Mouse (Mus musculus): ENCODE data around the gene Tmem266. TPM values are rescaled to one million over a fixed set of nuclear protein-coding genes. Genes with fewer than 3 reads are reported as not detected.

Gene Tmem266
- polyA plus RNA-seq, 1 experiment = 1.1 TPM

DNA sequence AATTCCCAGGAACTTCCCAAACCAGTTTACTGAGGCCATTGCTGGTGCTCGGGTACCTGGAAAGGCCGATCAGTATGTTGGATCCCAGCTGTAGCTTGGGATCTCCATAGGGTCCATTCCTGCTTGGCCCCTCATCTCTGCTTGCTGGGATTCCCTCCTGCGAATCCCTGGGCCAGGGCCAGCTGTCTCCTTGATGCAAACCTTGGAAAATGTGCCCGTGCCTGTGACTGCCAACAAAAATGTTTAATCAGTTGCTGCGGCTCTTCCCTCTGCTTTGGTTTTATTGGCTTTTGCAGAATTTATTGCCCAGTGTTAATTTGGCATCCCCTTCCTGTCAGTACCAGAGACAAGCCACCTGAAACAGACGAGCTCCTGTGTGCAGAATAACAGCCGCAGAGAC lies 75.6 kb downstream of the Tmem266 start:
- DNase-seq (ENCODE audit: low read depth) = no peak

DNA sequence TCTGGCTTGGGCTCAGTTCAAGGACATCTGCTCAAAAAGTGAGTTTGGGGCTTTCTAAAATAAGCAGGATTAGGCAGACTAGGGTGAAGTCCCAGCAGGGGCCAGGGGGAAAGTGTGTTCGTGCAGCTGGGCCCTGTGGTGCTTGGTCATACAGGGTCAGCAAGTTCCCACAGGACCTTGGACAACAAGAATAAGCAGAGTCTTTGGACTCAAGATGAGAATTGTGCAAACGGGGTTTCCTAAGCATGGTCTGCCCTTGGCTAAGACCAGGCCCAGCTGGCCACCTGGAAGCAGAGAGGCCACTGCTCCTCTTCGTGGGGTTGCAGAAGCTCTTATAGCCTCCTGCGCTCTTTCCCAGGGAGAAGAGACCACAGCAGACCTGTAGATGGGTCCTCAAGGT lies 77.5 kb downstream of the Tmem266 start:
- no peak for DNase-seq (ENCODE audit: low read depth)

DNA sequence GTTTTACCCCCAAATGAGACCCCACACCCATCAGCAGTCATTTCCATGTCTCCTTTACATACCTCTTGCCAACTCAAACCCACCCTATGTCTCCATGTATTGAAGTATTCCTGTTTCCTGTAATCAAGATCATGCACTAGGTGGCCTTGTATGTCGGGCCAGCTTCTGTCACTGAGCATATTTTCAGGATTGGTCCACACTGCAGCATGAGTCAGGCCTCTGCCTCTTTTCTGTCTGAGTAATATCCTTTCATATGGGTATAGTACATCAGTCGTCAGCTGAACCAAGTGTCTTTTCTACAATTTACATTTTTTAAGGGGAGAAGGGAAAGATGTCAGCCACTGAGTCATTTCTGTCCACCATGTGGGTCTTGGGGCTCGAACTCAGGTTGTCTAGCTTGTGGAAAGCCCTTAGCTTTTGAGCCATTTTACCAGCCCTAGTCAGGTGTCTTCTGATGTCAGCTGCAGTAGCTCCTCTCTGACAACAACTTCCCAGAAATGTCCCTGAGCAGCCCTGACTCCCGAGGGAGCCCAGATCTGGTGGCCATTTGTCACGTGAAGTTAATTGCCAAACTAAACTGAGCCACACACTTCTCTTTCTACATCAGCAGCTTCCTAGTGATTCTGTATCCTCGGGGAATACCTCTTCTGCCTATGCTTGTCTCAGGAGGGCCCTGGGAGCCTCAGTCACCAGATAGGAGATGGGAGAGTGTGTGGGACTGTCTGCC lies 78.4 kb downstream of the Tmem266 start:
- DNase-seq (ENCODE audit: low read depth) = no peak

DNA sequence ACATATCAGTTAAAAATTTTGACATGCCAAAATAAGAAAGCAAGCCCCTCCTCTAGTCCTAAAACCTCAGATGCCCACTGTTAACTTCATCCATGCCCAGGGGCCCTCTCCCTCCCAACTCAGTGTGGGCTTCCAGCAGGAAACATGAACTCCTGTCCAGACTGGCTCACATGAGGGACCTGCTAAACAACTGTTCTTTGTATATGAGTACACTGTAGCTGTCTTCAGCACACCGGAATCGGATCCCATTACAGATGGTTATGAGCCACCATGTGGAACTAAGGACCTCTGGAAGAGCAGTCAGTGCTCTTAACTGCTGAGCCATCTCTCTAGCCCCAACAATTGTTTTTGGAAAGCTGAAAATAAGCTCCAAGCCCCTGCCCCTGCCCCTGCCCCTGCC lies 80.1 kb downstream of the Tmem266 start:
- DNase-seq (ENCODE audit: low read depth) = no peak

DNA sequence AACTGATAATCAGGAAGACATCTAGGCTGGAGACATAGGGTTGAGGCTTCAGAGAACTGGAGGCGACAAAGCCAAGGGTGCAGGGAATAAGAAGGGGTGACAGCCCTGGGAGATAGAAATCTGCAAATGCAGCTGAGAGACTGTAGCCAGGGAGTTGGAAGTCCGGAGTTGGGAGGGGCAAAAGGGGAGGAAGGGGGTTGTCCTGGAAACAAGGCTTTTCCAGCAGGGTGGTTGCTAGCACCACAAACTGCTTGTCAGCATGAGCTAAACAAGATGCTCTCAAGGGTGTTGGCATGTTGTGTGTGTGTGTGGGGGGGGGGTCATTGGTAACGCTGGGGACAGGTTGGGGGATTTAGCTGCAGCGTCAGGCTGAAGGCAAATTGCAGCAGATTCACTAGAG lies 82.1 kb downstream of the Tmem266 start:
- DNase-seq (ENCODE audit: low read depth) = no peak

DNA sequence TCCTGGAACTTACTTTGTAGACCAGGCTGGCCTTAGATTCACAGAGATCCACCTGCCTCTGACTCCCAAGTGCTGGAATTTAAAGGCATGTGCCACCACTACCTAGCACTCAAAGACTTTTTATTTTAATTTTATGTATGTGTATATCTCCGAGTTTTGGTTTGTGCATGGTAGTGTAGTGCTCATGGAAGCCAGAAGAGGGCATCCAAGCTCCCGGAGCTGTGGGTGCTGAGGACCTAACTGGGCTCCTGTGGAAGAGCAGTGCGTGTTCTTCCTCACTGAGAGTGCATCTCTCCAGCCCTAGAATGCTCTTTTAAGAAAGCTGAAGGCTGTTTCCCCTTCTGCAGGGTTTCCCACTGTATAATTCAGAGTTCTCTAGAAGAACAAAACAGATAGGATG lies 83.1 kb downstream of the Tmem266 start:
- DNase-seq (ENCODE audit: low read depth) = no peak

DNA sequence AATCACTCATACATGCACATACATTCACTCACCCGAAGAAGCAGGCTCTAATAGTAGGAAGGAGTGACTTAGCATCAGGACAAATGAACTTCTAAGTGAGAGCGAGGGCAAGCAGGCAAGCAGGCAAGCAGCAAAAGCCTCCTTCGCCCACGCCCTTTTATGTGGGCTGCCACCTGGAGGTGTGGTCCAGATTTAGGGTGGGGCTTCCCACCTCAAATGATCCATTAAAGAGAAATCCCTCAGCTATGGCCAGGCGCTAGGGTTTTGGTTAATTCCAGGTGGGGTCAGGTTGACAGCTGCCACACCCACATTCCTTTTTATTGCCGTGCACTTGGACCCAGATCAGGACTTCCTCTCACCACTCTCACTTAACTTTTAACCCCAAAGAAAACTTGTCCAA lies 83.7 kb downstream of the Tmem266 start:
- no peak for DNase-seq (ENCODE audit: low read depth)

DNA sequence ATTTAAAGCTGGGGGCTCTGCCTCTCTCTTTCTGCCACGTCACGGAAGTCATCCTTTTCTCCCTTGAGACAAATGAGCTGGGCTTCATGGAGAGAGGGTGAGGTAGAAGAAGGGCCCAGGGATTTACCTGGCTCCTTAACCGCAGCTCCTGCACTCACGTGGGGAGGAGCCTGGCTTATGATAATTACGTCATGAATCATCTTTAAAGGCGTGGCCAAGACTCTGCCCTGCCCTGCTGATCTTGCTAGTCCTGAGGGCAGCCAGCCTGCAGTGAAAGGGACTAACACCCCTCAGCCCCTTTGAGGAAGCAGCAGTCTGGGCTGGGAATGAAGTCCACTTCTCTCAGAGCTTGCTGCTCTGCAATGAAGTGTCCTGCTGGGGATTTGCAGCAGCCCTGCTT lies 84.4 kb downstream of the Tmem266 start:
- DNase-seq (ENCODE audit: low read depth) = no peak

DNA sequence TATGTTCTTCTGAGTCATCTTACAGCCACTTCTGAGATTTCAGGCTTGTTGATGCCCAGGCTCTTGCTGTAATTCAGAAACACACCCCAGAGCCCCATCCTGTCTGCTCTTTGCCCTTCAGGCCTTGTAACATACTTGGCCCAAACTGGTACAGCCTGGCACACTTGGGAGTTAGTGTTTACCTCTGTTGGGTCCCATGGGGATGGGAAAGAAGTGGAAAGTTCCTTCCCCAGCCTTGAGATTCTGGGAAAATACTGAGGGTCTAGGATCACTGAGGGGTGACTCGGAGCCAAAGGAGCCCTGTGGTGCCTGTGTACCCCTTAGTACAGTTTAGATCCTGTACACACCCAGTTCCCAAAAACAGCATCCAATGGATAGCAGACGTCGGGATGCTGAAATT lies 95.1 kb downstream of the Tmem266 start:
- no peak for DNase-seq (ENCODE audit: low read depth)

DNA sequence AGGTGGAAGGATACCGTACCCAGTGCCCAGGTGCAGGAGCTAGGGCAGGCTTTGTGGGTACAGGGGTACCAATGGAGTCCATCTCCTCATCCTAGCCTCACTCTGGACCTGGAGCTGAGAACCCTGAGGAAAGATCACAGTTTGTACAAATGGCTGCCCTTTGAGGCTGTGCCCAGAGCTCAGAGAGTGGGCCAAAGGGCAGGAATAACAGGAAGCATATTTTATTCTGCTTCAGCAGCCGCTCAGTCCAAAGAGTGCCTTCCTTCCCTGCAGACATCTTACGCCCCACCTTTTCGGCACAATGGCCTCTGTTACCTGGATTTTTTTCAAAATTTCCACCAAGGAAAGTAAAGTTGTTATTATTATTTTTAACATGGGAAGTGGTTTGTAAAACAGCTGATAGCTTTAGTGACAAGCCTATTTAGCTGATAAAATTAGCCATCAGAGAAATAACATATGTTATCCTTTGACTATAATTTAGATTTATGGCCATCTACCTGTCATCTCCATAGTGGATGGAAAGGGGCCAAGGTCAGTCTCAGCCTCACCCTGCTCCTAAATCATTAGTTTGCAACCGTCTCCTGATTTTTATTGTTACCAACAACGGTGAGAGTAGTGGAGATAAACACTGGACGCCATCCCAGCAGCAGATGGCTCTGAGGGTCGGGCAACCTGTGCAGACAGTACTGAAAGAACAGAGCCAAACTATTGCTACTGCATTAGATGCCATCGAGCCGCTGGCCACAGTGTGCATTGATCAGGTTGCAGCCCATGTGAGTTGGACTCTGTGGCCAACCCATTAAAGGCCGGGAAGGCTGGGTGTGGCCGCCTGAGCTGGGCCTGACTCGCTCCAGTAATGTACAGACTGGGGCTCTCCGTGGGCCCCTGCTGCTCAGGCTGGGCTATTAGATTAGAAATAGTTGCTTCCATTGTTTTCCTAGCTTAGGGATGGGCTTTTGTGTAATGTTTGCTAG lies 97.0 kb downstream of the Tmem266 start:
- no peak for DNase-seq (ENCODE audit: low read depth)

DNA sequence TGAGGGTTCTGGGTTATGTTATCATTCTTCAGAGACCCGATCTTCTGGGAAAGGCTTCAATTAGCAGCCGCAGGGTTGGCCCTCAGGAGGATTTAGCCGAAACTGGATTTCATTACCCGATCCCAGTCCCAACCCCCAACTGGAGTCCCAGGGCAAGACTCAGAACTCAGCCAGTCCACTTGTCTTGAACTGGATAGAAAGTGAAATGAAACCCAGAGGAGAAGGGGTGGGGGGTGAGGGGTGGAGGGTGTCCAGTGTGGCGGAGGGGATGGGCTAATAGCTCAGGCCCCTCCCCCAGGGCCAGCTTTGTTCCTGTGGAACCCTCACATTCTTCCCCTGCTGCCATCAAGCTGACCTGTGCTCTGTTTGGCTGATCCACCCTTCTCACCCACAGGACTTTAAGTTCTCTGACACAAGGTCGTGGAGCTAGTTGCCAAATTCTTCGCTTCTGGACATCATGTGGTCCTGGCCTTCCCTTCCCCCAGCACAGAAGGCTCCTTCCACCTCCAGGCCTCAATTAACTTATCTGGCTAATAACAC lies 98.6 kb downstream of the Tmem266 start:
- no peak for DNase-seq (ENCODE audit: low read depth)

DNA sequence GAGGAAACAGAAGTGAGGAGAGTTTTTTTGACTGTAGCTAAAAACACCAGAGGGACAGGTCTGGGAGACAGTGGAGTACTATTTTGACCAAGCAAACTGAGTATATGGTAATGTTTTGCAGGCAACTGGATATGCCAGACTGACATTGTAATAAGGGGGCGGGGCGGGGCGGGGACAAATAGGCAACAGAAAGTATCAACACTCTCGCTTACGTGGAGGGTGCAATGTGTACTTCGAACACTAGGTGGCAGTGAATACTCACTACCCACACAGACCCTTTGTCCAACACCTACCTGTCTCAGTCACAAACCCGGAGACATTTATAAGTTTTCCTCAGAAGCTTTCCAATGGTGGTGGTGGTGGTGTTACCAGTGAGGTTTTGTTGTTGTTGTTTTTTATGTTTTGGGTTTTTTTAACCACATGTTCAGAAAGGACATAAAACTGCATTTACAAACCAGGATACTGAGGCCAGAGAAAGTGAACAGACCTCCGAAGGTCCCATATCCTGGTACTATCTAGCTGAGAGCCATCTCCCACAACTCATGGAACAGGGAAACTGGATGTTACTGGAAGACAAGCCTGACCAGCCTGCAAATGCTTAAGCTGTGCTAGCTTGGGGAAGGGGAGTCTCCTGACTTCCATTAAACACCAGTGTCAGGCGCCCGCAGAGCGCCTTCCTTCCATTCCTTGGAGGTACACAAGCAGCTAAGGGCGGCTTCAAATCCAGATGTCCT lies 102.7 kb downstream of the Tmem266 start:
- DNase-seq (ENCODE audit: low read depth) = no peak

DNA sequence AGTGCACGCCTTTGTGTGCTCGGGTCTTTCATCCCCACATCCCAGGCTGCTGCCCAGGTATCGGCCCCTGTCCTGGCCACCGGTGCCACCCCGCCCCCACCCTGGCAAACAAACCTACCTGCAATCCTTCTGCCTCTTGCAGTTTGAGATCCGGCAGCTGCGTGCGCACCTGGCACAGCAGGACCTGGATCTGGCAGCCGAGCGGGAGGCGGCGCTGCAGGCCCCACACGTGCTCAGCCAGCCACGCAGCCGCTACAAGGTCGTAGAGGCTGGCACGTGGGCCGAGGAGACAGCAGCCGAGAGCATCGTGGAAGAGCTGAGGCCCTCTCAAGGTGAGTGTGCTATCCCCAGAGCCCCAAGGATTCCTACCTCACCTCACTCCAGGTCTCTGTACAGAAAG lies 103.4 kb downstream of the Tmem266 start:
- no peak for DNase-seq (ENCODE audit: low read depth)

DNA sequence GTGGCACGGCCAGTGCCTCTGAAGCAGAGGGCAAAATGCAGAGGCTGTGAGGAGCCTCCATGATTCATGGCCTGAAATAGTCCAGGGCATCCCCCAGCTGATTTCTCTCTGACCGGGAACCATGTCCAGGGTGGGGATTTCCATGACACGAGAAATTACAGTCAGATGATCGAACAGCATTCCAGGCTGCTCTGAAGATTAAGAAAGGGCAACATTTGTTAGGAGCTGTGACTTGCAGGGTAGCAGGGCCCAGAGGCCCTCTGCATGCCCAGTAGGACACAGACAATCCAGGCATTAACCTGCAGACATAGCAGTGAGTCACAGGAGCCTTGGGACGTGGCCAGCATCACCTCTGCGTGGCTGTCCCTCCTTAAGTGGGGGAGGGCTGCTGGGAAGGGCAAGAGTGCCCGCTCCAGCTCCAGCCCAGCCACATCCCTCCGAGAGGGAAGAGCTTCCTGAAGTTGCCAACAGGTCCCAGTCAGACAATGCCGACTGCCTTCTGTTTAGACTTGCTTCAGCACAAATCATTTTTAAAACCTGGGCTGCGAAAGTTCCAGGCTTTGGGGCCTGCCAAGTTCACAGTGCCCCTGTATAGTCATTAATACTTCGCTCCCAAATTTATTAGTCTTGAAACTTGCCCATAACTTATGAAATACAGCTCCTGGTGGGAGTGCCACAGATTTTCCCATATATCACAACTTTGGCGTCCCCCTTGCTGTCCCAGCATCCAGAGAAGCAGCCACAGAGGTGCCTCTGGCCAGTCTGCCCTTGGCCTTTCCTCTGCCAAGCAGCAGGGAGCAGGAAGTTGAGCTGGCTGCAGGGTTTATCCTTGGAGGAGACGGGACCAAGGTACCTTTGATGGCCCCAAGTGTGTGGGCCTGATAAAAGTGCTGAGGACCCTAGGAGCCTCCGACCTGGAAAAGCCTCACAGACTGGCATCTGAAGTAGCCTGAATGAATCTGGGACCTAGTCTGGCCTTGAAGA lies 105.9 kb downstream of the Tmem266 start:
- peak; percentile 77 for DNase-seq (ENCODE audit: low read depth)

DNA sequence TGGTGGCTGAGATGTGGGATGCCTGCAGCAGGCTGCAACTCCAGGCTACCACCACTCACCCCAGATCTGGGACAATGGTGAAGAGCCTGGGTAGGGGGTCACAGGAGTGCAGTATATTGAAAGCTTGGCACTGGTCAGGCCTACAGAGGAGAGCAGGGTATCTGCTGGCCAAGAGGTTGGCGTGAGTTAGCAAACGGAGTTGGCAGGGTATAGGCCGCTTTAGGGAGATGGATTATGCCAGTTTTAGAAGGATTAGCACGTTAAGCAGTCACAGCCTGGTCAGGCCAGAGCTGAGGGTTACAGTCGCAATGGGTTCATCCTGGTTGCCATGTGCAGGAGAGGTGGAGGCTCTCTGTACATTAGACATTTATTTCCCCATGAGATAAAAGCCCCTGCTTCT lies 107.2 kb downstream of the Tmem266 start:
- DNase-seq (ENCODE audit: low read depth) = no peak

DNA sequence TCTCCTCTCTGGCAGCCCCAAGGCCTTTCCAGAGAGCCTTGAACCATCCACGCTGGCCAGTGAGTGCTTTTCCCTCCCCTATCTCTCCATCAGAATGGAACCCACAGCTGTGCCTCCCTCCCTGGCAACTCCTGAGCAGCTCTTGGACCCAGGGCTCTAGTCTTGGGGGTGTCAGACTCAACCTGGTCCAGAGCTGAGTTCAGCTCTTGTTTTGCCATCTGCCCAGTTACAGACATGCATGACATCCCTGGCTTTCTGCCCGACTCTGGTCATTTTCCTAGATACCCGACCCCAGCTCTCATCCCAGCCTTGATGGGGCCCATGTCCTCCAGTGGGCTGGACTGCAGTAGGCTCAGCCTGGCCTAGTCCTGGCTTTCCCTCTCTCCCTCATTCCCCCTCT lies 111.7 kb downstream of the Tmem266 start:
- no peak for DNase-seq (ENCODE audit: low read depth)

DNA sequence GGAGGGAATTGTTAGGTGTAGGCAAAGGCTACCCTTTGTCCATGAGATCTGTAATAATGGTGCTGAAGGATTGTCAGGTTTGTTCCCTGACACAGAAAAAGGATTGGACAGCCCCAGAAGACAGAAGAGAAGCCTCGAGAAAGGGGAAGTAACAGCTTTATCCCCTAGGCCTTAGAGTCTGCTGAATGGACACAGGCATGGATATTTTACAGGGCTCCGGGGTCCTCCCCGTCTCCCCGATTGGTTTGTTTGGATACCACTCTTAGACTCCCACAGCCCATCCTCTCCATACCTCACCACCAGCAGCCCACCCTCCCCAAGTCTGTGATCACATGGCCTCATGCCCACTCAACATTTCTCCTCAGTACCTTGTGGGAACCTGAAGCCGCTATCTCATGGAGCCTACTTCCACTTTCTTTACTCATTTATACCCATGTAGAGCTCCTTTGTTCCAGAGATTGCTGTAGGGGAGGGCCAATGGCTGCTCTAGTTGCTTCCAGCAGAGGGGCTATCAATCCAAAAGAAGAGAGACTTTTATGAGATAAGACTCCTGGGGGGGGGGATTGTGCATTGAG lies 112.6 kb downstream of the Tmem266 start:
- no peak for DNase-seq (ENCODE audit: low read depth)

DNA sequence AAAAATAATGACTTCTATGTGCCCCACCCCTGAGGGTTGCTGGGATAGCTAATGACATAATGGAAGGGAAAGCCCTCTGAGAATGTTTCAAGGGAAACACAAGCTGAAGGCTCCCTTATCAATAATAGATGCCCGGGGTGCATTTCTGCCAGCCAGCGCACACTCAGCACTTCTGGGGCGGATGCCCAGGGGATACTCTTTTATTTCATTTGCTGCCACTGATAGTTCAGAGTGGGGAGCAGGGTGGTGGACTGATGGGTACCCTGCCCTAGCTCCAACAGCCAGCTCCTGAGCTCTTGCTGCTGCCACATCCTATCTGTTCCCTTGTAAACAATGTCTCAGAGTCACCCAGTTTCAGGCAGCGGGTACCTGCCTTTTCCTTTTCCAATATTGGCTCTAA lies 120.8 kb downstream of the Tmem266 start:
- no peak for DNase-seq (ENCODE audit: low read depth)

DNA sequence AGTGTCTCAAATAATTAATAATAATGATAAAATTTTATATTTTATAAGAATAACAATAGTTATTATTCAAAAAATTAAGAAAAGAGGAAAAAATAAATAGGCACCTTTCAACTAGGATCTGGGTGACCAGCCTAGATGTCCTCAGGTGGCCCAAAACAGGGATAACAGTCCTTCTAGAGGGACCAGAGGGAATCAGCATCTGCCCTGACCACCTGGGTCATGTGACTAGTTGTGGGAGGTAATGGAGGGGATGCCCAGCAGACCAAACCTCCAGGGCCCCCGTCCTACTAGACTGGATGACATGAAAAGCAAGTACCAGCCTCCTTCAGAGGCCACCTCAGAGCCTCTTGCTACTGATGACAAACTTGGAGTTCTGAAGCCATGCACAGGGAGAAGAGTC lies 122.4 kb downstream of the Tmem266 start:
- DNase-seq (ENCODE audit: low read depth) = no peak

DNA sequence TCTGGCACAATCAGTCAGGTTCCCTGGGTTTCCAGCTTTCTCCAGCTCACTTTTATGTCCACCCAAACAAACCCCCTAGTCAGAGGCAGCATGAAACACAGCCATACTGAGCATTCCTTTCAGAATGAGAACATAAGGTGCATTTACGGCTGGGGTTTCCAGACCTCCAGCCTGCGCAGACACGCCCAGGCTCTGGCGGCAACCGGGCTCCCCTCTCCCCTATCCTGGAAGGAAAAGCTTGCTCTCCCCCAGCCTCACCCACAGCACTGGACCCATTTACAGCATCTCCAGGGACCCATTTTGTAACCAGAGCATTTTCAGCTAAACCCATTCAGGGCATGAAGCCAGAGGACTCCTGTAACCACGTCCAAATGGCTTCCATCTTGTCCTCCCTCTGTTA lies 123.3 kb downstream of the Tmem266 start:
- DNase-seq (ENCODE audit: low read depth) = no peak

DNA sequence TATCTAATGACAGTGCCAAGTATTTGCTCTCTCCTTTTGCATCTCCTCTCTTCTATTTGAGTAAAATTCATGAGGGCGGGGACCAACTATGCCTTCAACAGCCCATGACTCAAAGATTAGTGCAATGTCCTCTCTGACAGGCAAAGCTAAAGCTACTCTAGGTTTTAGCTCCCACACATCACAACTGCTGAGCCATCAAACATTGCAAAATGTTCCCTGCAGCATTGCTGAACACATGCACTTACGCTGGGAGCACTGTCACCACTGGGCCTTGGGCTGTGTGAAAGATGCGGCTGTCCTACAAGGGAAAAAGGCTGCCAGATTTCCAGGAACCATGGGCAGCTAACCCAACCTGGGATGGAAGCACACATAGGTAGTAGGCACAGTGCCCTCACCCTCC lies 124.7 kb downstream of the Tmem266 start:
- DNase-seq (ENCODE audit: low read depth) = no peak

Data from gonadal fat pad, adult 2 months (tissue).